Mouse (Mus musculus) bone marrow, adult 2 months (tissue): Measurements from ENCODE around the gene Celf5.

Experiments
- CTCF ChIP-seq: fragments of 200-500 bp; IDR thresholded peaks from 2 replicates; pipeline ENCODE4 v1.5.1; 2011; ENCODE audit warnings: low read length, control low read depth; ENCODE audit not compliant: control insufficient read depth, insufficient read depth
- POLR2A ChIP-seq: fragments of 200-500 bp; IDR thresholded peaks from 2 replicates; pipeline ENCODE4 v1.6.1; 2011; ENCODE audit warnings: low read depth, mild to moderate bottlenecking, control low read depth, low read length, borderline replicate concordance; ENCODE audit not compliant: control insufficient read depth

GRCm38 (mm10) chr10:81457624-81458023 is 24.9 kb downstream of the Celf5 start:
- TF ChIP-seq POLR2A = no peak
- no peak for TF ChIP-seq CTCF
